Mouse (Mus musculus): Measurements from ENCODE around the gene Vmn1r129. TPM values are rescaled to one million over a fixed set of nuclear protein-coding genes. Genes with fewer than 3 reads are reported as not detected.
"Not testable (repeated sequence)": the region's sequence is repeated elsewhere in the genome, so short reads cannot be mapped to it uniquely, and the experiment has no call there.

The Vmn1r129 gene
- not detected for total RNA-seq (2021)

GRCm38 (mm10) chr7:21361191-21361590 lies at the start of gene Vmn1r129:
Vmn1r129 (minus strand) TSS chr7:21361291.
- not testable (repeated sequence) for DNase-seq (ENCODE audit: extremely low spot score in 1 of 2, low spot score in 1 of 2)

GRCm38 (mm10) chr7:21349073-21349472 lies 12.0 kb downstream of the Vmn1r129 start, which contains the start of gene Vmn1r128:
Vmn1r128 (plus strand) TSS chr7:21349373.
- not testable (repeated sequence) for DNase-seq (ENCODE audit: extremely low spot score in 1 of 2, low spot score in 1 of 2)

- DNase-seq (ENCODE audit: extremely low spot score in 1 of 2, low spot score in 1 of 2), result not testable (repeated sequence)
Measured at GRCm38 (mm10) chr7:21319761-21320160, 41.3 kb downstream of the Vmn1r129 start, which contains the start of gene Vmn1r127. Vmn1r127 (minus strand) TSS chr7:21319861.

Other genes starting within 250 kb of the Vmn1r129 start
- gene Vmn1r122, start 227.2 kb downstream of the Vmn1r129 start, total RNA-seq (2021), result not detected
- not detected for gene Vmn1r123, start 199.1 kb downstream of the Vmn1r129 start, total RNA-seq (2021)
- not detected for gene Gm5157, start 170.9 kb downstream of the Vmn1r129 start, total RNA-seq (2021)
- gene Vmn1r124, start 100.7 kb downstream of the Vmn1r129 start, total RNA-seq (2021), result not detected
- not detected for gene Vmn1r125, start 89.1 kb downstream of the Vmn1r129 start, total RNA-seq (2021)
- gene Vmn1r126, start 59.8 kb downstream of the Vmn1r129 start, total RNA-seq (2021), result not detected
- gene Vmn1r127, start 41.4 kb downstream of the Vmn1r129 start, total RNA-seq (2021), result not detected
- not detected for gene Vmn1r128, start 11.9 kb downstream of the Vmn1r129 start, total RNA-seq (2021)
- gene Gm6882, start 71.5 kb upstream of the Vmn1r129 start, total RNA-seq (2021), result not detected
- gene Vmn1r130, start 150.5 kb upstream of the Vmn1r129 start, total RNA-seq (2021), result not detected
- not detected for gene Vmn1r131, start 184.8 kb upstream of the Vmn1r129 start, total RNA-seq (2021)